Mouse (Mus musculus) mature B cell (primary cell): ENCODE results near the gene Agrp.
"Not testable (repeated sequence)": the region's sequence is repeated elsewhere in the genome, so short reads cannot be mapped to it uniquely, and the experiment has no call there.

Experiments used
- in situ Hi-C: fragments of 300-500 bp; cut with MboI; formaldehyde crosslinking; loops from 2 replicates; pipeline ENCODE4 v1.14.3; 2019

Gene Agrp

DNA sequence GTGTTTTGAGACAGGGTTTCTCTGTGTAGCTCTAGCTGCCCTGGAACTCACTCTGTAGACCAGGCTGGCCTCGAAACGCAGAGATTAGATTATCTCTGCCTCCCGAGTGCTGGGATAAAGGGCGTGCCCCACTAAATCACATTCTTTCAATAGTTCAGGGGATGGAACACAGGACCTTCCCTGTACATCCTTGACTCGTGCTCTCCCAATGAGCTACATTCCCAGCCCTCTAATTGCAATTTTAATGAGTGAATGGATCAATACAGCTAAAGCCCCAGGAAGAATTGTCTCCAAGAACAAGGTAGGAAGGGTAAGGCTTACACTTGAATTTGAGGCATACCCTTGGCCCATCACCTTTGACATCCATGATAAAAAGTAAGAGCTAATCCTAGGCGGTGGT lies 38.4 kb downstream of the Agrp start:
- in situ Hi-C loops: no loop called here

DNA sequence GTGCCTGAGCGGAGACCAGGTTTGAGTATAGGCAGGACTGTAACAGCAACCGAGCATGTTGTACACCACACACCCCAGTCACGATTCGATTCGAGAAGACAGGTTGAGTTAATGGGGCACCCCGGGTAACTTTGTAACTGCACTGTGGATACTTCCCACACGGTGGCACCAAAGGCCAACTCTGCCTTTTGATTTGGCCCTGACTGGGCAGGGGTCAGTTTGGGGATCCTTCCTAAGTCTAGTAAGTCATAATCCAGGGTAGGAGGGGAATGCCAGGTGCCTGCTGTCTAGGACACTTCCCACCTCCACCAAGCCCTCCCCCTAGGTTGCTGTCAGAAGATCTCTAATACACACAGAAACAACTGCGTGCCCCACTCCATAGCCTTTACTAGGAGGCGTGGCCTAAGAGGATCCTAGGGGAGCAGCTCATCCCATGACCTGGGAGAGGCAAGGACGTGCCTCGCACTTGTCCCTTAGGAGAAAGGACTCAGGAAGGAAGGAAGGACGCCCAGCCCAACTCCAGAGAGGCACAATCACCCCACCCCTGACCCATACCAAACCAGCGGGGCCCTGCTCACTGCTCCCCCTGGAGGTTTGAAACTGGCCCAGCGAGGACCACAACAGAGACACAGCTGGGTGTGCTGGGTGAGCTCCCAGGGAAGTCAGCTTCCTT lies 40.7 kb downstream of the Agrp start:
- in situ Hi-C loops: no loop called here

DNA sequence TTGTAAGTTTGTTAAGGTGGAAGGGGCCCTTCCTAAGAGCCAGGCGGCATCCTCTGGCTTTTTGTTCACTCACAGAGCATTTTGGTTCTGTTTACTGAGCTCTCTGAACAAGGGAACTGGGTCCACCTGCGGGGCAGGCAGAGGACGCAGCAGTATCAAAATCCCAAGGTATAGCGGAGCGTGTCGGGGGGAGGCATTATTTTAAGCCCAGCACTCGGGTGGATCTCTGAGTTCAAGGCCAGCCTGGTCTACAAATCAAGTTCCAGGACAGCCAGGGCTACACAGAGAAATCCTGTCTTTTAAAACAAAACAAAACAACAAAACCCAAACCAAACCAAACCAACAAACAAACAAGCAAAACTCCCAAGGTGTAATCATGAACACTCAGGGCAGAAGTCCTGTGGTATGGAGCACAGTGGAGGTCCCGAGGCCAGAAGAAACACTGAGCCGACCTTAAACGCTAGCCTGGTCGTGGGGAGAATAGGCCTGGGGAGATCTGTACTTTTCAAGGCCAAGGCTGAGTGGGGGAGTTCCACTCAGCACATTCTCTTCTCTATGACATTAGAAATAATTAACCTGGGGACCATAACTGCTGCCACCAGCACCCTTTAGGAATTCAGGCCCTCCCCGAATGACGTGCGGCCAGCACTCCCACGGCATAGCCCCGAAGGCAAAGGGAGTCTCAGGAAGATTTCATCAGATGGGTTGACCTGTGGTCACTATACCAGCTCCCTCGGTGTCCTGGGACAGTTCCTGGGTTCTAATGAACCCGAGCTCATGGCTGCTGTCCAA lies 42.5 kb downstream of the Agrp start:
- in situ Hi-C loops: no loop called here

DNA sequence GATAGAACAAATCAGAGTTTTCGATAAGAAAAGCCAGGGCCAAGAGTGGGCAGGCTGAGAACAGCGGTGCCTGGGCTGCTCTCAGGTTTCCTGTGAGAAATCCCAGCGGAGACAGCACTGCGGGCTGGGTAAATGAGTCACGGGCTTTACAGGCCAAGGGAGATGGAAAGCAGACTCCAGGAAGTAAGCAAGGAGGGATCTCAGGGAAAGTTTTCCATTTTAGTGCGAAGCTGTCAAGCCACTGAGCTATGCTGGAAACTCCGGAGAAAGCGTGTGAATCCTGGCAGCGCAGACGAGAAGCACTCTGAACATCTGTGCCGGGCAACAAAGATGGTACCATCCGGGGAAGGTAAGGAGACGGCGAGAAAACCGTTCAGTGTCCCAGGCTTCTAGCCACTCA lies 43.3 kb downstream of the Agrp start:
- in situ Hi-C loops: no loop called here

DNA sequence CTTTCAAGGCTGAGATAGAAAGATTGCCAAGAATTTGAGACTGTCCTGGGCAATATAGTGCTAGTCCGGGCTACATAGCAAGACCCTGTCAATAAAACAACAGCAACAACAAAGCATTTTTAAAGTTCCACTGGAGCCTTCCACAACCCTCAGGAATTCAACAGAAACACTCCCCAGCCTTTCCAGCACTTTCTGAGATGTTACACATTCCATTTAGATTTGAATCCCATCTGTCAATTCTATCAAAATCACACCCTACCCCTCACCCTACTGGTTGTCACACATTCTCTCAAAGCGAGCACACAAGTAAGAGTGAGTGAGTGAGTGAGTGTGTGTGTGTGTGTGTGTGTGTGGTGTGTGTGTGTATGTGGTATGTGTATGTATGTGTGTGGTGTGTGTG lies 44.8 kb downstream of the Agrp start:
- in situ Hi-C loops: no loop called here

DNA sequence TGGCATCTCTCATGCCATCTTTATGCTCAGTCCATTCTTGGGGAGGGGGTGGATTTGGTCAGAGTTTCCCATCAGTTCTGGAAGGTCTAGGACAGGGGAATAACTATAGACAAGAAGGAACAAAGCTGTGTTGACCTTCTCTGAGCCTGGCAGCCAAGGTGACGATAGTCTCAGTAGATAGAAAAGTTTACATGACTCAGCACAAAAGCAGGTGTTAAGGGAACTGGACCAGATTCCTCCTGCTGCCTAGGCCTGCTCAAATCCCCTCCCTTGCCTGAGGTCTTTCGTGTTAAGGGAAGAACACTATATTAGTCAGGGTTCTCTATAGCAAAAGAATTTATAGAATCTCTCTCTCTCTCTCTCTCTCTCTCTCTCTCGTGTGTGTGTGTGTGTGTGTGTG lies 57.5 kb downstream of the Agrp start:
- in situ Hi-C loops: no loop called here

DNA sequence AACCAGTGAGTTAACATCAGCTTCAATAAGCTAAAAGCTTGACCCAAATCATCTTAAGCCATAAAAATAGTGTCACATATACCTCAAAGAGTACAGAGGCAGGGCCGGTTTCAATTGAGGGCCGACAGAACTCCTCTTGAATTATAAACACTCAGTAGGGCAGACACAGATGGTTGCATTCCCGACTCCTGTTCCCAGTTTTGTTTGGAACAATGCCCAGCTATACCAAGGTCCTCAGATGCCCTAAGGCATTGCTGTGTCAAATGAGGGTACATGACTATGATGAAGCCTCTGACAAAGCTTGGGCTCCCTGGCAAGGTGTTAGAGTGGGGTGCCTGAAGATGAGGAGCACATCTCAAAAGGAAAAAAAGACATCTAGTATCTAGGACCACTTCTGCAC lies 61.7 kb downstream of the Agrp start:
- in situ Hi-C loops: no loop called here

DNA sequence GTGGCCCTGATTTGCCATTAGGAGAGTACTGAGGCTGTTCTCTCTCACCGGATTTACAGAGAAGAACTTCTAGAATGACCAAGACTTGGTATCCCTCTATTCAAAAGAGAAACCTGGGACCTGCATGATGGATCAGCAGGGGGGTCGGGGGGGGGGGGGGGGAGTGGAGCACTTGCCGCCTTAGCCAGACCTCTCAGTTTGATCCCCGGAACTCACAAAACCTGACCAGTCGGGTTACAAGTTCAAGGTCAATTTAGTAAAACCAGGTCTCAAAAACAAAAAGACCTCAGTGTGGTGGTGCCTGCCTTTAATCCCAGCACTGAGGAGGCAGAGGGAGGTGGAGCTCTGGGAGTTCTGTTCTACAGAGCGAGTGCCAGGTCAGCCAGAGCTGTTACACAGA lies 62.5 kb downstream of the Agrp start:
- in situ Hi-C loops: no loop called here

DNA sequence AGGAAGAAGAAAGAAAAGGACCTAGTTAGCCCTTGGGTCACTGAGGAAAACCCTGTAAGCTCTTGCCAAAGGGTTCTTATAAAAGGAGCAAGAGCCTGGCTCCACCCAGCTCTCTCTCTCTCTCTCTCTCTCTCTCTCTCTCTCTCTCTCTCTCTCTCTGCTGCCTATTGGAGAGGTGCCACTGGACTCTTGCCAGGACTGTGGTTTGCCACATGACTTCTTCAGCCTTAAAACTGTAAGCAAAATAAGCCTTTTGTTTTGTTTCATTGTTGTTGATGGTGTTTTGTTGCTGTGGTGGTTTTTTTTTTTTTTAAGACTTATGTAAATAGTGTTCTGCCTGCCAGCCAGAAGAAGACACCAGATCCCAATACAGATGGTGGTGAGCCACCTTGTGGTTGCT lies 63.8 kb downstream of the Agrp start:
- in situ Hi-C loops: no loop called here

DNA sequence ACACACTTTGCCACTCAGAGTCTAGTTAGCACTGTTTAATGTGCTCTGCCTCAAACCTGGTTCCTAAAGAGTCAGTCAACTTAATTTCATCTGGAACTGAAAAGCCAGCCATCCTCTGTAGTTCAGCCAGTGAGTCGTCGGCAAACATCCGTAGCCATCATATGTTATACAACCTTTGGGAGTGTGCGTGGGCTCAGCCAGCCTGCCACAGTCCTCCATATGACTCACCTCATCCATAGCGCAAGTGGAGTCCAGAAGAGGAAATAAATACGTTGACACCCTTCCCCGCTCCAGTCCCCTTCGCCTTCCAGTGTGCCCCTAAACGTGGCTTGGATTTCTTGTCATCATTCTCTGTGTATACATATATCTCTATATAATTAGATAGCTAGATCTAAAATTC lies 65.4 kb downstream of the Agrp start:
- in situ Hi-C loops: no loop called here

DNA sequence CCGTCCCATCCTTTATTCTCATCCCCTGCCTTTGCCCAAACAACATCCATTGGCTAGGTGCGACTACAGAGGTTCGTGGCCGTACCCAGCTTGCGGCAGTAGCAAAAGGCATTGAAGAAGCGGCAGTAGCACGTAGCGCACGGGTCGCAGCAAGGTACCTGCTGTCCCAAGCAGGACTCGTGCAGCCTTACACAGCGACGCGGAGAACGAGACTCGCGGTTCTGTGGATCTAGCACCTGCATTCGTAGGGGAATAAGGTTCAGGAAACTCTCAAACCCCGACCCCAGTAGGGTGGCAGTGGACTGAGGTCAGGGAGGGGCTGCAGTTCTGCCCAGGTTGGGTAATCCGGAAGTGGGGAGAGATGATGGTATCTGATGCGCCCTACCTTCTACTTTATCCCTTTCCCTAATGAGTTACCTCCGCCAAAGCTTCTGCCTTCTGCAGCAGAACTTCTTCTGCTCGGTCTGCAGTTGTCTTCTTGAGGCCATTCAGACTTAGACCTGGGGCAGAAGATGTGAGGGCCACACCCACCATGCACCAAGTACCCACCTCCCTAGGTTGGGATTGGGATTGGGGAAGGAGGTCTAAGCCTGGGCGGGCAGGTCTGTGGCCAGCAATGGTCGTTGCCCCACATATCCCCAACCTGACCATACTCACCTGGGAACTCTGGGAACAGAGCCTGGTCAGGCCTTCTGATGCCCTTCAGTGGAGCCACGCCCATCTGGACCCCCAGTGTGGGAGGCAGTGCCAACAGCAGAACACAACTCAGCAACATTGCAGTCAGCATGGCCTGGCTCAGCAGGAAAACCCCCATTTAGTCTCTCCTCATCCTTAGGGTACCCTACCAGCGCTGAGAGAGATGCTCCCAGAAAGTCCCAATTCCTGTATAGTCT lies 70.2 kb downstream of the Agrp start:
- in situ Hi-C loops: no loop called here

DNA sequence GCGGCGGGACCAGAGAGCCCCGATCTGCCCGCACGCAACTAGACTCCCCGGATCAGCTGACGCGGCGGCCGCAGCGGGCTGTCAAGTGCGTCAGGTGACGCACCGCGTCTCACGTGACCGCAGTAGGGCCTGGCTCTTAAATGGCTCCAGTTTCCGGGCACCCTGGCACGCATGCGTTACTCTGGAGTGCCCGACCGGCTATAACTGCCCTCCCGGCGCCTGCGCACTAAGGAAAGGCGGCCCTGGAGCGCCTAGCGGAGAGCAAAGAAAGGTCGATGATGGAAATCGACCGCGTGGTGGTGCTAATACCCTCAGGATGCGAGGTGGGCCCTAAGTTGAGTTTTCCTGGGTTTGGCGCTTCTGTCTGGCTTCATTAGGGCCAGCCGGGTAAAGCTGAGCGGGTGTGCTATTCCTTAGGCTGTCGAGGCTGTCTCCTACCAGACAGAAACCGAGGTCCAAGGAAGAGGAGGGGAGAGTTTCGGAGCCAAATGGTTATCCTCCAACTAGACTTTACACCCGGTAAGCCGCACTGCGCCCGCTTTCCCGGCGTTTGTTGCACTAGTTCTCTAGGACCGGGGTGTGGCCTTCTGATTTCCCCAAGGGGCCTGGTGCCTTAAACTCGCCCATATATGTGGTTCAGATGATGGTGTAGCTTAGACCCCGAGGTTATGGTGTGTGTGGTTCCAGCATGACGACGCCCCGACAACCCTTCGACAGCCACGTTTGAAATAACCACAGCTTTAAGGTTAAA lies 71.1 kb downstream of the Agrp start, which contains the start of gene Atp6v0d1:
Gene Atp6v0d1 (minus strand): TSS at position 96 of the 751 bp plus-strand sequence.
- in situ Hi-C loops: no loop called here

DNA sequence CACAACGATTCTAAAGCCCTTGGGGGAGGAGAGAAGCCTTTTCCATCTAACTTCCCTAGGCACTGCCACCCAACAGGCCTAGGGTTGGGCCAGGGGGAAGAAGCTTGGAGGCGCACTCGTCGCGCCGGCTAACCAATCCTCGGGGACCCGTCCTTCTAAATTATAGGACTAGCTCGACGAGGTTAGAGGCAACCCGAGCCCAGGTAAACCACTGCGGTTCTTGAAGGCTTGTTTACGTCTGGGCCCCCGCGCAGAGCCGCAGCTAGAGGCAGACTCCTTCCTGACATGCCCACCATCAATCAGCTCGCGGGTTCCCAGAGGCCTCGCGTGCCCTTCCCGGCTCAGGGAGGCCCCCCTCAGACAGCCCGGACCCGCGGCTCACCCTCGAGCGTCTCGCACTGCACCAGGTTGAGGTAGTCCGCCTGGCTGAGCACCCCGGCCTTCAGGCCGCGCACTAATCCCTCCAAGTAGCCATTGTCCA lies 71.8 kb downstream of the Agrp start:
- in situ Hi-C loops: no loop called here

DNA sequence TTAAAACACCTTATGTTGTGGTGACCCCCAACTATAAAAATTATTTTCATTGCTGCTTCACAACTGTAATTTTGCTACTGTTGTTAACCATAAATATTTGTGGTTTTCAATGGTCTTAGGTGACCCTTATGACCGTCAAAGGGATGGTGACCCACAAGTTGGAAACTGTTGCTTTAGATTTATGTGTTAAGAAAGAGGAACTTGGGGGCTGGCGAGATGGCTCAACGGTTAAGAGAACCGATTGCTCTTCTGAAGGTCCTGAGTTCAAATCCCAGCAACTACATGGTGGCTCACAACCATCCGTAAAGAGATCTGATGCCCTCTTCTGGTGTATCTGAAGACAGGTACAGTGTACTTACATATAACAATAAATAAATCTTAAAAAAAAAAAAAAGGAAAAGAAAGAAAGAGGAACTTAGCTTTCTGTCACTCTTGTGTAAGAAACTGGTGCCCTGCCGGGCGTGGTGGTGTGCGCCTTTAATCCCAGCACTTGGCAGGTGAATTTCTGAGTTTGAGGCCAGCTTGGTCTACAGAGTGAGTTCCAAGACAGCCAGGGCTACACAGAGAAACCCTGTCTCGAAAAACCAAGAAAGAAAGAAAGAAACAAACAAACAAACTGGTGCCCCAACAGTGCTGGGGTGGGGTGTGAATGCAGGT lies 72.5 kb downstream of the Agrp start:
- in situ Hi-C loops: not testable (repeated sequence)

DNA sequence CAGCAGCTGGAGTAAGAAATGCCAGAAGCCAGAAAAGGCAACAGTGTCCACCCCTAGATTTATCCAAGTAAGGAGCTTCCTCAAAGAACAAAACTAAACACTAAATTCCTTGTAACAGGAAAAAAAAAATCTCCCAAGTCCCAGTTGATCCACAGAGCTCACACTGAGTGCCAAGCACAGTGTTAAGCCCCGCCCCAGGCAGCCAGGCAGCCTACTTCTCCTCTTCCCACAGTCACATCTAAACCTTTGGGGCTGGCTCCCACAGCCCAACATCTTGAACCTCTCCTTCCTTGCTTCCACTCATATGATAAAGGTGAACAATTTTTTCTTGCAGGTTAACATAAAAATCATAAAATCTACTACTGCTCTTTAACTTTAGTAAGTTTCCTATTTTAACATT lies 73.3 kb downstream of the Agrp start:
- in situ Hi-C loops: no loop called here

DNA sequence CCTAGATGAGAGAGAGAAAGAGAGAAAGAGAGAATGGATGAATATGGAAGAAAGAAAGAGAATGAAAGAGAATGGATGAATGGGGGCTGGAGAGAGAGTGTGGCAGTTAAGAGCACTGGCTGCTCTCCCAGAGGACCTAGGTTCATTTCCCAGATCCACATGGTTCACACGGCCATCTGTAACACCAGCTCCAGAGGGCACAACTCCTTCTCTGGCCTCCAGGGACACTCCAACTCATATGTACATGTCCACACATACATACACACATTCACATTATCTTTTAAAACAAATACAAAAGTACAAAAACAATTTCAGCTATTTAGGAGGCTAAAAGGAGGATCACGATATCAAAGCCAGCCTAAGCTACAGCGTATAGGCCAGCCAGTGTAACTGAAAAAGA lies 74.3 kb downstream of the Agrp start:
- in situ Hi-C loops: no loop called here

DNA sequence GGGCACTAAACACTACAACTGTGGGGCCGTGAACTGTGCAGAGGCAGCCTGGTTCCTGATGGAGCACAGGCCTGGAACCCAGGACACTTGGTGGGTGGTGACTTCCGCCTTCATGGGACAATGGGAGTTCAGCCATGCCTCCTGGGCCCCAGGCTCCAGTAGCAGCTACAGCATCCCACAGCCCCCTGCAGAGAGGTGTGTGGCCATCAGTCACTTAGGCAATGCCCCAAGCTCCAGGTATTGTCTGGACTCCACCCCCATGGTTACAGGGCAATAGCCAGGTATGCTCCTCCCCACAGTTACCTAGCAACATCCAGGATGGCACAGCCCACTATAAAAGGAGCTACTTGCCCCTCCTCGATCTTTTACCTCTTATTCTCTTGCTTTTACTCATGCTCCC lies 82.0 kb downstream of the Agrp start:
- in situ Hi-C loops: no loop called here

DNA sequence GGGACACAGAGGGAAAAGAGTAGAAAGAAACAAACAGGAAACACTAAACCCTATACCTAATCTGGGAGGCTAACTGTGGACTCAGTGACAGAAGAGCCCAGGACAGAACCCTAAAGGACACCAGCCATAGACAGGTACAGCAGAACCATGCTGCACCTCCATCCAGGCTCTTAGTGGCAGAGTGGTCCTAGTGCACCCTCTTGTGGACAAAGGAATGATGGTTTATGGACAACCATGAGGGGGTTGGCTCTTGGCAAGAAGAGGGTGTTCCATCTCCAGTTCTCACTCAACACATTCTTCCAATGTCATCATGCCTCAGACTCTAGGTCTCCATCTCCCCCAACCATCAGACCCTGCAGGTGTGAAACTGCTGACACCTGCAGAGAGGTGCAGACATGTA lies 83.1 kb downstream of the Agrp start:
- in situ Hi-C loops: no loop called here

DNA sequence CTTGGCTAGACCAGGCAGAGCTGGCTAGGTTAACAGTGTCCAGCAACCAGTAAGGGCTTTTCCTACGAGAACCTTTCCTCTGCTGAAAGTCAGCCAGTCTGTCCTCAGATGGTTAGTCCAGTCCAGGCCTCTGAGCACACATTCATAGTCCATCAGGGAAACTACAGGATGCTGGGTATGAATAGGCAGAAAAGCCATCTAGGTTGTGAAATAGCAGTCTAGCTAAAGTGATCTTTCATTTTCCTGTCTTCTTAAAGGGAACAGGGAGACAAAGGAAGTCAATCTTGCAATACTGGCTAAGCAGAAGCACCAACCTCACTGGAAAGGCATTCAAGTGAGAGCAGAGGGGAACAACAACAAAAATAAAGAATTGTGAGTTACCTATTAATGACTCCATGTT lies 84.4 kb downstream of the Agrp start:
- in situ Hi-C loops: no loop called here

DNA sequence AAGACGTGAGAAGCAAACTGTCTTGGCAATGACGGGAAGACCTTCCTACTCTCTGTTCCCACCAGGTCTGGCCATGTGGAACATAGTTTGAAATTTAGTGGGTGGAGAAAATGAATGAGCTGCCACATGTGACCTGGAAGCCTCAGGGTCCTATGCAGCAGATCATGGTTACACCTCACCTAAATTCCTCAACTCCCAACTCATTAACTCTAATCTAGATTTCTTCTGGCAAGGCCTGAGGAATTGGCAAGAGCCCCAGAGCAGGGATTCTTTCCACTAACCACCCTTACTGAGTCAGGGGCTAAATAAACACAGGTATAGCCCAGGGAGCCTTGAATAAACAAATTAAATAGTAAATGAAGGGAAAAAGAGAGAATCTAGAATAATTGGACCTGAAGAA lies 85.2 kb downstream of the Agrp start:
- in situ Hi-C loops: no loop called here

DNA sequence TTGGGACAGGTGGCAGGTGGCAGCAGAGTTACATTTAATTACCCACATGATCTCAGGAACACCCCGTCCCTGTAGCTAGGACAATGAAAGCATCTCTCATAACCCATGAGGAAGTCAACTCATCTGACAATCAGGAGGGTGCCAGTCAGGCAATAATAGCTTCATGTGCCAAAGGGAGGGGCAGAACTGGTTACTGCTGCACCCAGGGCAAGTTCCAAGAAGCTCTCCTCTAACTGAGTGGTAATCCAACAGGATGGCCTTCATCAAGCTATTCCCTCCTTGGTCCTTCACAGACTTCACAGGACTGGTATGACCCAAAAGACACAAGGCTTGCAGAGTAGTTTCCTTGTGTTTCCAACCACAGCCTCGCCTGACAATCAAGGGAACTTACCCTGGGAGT lies 87.1 kb downstream of the Agrp start:
- in situ Hi-C loops: no loop called here
